Mouse (Mus musculus) hindbrain, embryonic 13.5 days (tissue): Measurements from ENCODE around the gene Cd6. TPM values are rescaled to one million over a fixed set of nuclear protein-coding genes. Genes with fewer than 3 reads are reported as not detected.

Source experiments
- ATAC-seq: fragments of 200-750 bp; cut with Nextera tagmentation; 2 replicates; pipeline ENCODE4 v1.8.0; 2017; ENCODE audit warnings: moderate TSS enrichment; ENCODE audit not compliant: low FRiP score
- H3K27ac ChIP-seq: fragments of 300-500 bp; sonication (generic); 2 replicates; pipeline ENCODE4 v1.5.1; 2015; ENCODE audit warnings: inconsistent platforms, mild to moderate bottlenecking, moderate library complexity
- H3K27me3 ChIP-seq: fragments of 300-500 bp; sonication (generic); 2 replicates; pipeline ENCODE4 v1.6.1; 2015; ENCODE audit warnings: mild to moderate bottlenecking, inconsistent platforms
- H3K36me3 ChIP-seq: fragments of 300-500 bp; sonication (generic); 2 replicates; pipeline ENCODE4 v1.6.1; 2015; ENCODE audit warnings: mild to moderate bottlenecking, inconsistent platforms
- H3K4me1 ChIP-seq: fragments of 300-500 bp; sonication (generic); replicated peaks from 2 replicates; pipeline ENCODE4 v1.6.1; 2015; ENCODE audit warnings: inconsistent platforms
- H3K4me2 ChIP-seq: fragments of 300-500 bp; sonication (generic); 2 replicates; pipeline ENCODE4 v1.6.1; 2015; ENCODE audit warnings: inconsistent platforms, mild to moderate bottlenecking, moderate library complexity
- H3K4me3 ChIP-seq: fragments of 300-500 bp; sonication (generic); 2 replicates; pipeline ENCODE4 v1.5.1; 2015; ENCODE audit warnings: mild to moderate bottlenecking, inconsistent platforms
- H3K9ac ChIP-seq: fragments of 300-500 bp; sonication (generic); 2 replicates; pipeline ENCODE4 v1.6.1; 2015; ENCODE audit warnings: mild to moderate bottlenecking, inconsistent platforms
- H3K9me3 ChIP-seq: fragments of 300-500 bp; sonication (generic); 2 replicates; pipeline ENCODE4 v1.6.1; 2016; ENCODE audit warnings: inconsistent platforms
- WGBS: fragments of 180-500 bp; shearing (Covaris S2); methylation state at CpG from one replicate; pipeline ENCODE4 v1.1.7; 2015; 5-methylcytosine and 5-hydroxymethylcytosine counted together
- polyA plus RNA-seq: library from polyadenylated mRNA; unstranded; fragments of >200 nt; fragmentation: Nextera tagmentation; extraction: Ambion mirVana; gene quantifications from 2 replicates; pipeline ENCODE4 v1.2.1, GENCODE M21; 2015

The Cd6 gene
- polyA plus RNA-seq, 1 experiment from 2014 or later = not detected

DNA sequence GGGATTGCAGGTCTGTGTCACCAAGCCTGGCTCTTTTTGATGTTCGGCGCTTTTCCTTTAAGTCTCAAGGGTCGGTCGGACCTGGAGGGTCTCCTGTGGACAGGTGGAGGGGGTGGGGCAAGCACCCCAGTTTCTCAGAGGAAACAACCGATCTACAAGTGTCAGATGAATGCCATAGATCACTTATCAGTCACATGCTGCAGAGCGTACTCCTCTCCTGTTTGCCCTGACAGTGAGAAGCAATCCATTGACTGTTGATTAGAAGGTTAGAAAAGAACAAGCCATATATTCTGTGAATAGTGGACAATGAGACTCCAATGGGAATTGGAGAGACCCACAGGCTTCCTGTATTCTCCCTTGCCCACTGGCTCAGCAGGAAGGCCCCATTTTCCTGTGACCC lies 79.7 kb downstream of the Cd6 start:
- ATAC-seq = no peak

GRCm38 (mm10) chr19:10749295-10749694 lies 80.6 kb downstream of the Cd6 start:
- H3K4me1 ChIP-seq = 0 out of 2 replicates have a peak, but pooled peaks cover 6% of the 10 kb centered on the region
- no peaks in the 10 kb centered on the region for H3K36me3 ChIP-seq
- H3K9me3 ChIP-seq = no peaks in the 10 kb centered on the region
- ATAC-seq = no peak
- 86% methylated on average over 6 of the region's 6 CpGs for WGBS
- no peaks in the 10 kb centered on the region for H3K27me3 ChIP-seq
- no peak overlapping the region for H3K4me3 ChIP-seq
- no peak overlapping the region for H3K4me2 ChIP-seq
- H3K27ac ChIP-seq = no peak overlapping the region
- no peak overlapping the region for H3K9ac ChIP-seq

More for the DNA sequence above, 79.7 kb downstream of the Cd6 start:
- Histone ChIP-seq H3K4me2 (no peak overlapping the region), H3K4me3 (no peak overlapping the region), H3K9ac (no peak overlapping the region), H3K36me3 (no peaks in the 10 kb centered on the region), H3K9me3 (no peaks in the 10 kb centered on the region), H3K27me3 (no peaks in the 10 kb centered on the region), H3K4me1 (0 out of 2 replicates have a peak, but pooled peaks cover 6% of the 10 kb centered on the region), H3K27ac (no peak overlapping the region)
- 88% methylated on average over 6 of the region's 6 CpGs for WGBS

DNA sequence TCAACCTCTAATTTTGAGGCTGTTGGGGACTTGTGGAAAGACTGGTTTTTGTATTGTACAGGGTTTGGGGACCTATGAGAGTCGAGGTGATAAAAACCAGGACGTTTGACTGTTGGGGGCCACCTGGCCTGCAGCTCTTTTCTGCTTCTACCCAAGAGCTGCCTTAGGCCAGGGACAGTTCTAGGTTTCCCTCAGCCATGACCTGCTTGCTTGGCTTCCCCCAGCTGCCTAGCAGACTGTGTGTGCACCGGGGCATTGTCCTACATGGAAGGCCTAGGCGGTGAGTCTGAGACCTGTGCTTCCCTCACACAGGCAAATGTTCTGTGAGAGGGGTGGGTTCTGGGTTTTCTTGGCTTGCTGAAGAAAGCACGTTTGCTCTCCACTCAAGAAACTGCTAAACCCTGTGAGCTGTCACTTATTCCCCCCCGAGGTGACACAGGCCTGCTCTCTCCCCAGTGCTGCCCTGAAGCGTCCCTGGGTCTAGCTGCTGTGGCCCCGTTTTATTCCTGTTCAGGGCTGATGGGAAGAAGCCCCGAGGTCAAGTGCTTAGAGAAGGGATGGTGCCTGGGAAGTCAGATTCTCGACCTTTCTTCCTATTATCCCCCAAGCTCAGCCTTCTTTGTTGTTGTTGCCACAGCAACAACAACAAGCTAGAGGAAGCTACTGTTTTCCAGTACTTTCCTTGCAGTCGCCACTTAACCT lies 81.3 kb downstream of the Cd6 start:
- Histone ChIP-seq H3K9ac (no peak overlapping the region), H3K36me3 (no peaks in the 10 kb centered on the region), H3K4me2 (no peak overlapping the region), H3K27ac (no peak overlapping the region), H3K9me3 (no peaks in the 10 kb centered on the region), H3K4me1 (0 out of 2 replicates have a peak, but pooled peaks cover 6% of the 10 kb centered on the region), H3K27me3 (no peaks in the 10 kb centered on the region), H3K4me3 (no peak overlapping the region)
- ATAC-seq = no peak
- 47% methylated on average over 11 of the region's 11 CpGs for WGBS

DNA sequence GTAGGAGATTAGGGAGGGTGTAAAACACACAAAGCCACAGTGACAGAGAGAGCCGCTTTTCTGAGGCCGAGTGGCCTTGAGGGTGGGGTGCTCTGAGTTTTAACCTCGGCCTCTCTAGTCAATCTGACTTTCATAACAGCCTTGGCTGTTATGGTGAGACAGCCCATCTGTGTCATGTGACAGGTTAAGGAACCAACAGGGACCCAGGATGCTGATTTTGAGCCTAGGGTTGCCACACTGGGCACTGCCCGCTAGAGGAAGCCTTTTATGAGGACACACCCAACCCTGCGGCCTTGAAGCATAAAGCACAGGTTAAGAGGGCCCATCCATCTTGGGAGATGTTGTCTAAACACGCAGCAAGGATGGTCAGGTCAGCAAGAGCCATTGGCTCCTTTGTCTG lies 82.1 kb downstream of the Cd6 start:
- Histone ChIP-seq H3K27ac (no peak overlapping the region), H3K9ac (no peak overlapping the region), H3K4me3 (no peak overlapping the region), H3K27me3 (no peaks in the 10 kb centered on the region), H3K9me3 (no peaks in the 10 kb centered on the region), H3K4me1 (0 out of 2 replicates have a peak, but pooled peaks cover 6% of the 10 kb centered on the region), H3K36me3 (no peaks in the 10 kb centered on the region), H3K4me2 (no peak overlapping the region)
- no peak for ATAC-seq
- WGBS = 87% methylated on average over 6 of the region's 6 CpGs

GRCm38 (mm10) chr19:10747182-10747581 lies 82.7 kb downstream of the Cd6 start:
- 0 out of 2 replicates have a peak, but pooled peaks cover 6% of the 10 kb centered on the region for H3K4me1 ChIP-seq

DNA sequence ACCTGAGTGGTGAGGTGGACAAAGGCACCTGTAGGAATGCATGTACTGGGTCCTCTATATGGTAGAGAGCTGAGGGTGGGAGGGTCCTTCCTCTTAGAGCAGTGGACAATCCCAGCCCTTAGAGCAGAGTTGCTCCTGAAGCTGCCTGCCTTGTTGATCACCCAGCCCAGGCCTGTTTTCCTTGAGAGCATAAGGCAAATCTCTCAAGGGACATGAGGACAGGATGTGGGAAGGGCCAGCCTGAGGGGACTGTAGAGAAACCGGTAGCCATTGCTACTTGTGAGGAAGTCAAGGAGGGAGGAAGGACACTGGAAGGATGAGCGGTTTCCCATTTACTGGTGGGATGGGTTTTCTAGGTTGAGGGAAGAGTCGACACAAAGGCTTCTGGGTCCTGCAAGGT lies 87.3 kb downstream of the Cd6 start:
- WGBS = 82% methylated on average over 3 of the region's 3 CpGs
- no peak overlapping the region for H3K27ac ChIP-seq
- 0 out of 2 replicates have a peak, but pooled peaks cover 10% of the 10 kb centered on the region for H3K27me3 ChIP-seq
- no peak for ATAC-seq
- H3K9me3 ChIP-seq = no peaks in the 10 kb centered on the region
- no peak overlapping the region for H3K4me3 ChIP-seq
- H3K4me2 ChIP-seq = no peak overlapping the region
- no peak overlapping the region for H3K9ac ChIP-seq
- no peaks in the 10 kb centered on the region for H3K36me3 ChIP-seq
- H3K4me1 ChIP-seq = no peaks in the 10 kb centered on the region

More at GRCm38 (mm10) chr19:10747182-10747581, 82.7 kb downstream of the Cd6 start:
- H3K4me2 ChIP-seq = no peak overlapping the region
- H3K27ac ChIP-seq = no peak overlapping the region
- 85% methylated on average over 7 of the region's 7 CpGs for WGBS
- H3K27me3 ChIP-seq = 0 out of 2 replicates have a peak, but pooled peaks cover 3% of the 10 kb centered on the region
- no peaks in the 10 kb centered on the region for H3K9me3 ChIP-seq
- H3K4me3 ChIP-seq = no peak overlapping the region
- no peaks in the 10 kb centered on the region for H3K36me3 ChIP-seq
- no peak for ATAC-seq
- H3K9ac ChIP-seq = no peak overlapping the region

DNA sequence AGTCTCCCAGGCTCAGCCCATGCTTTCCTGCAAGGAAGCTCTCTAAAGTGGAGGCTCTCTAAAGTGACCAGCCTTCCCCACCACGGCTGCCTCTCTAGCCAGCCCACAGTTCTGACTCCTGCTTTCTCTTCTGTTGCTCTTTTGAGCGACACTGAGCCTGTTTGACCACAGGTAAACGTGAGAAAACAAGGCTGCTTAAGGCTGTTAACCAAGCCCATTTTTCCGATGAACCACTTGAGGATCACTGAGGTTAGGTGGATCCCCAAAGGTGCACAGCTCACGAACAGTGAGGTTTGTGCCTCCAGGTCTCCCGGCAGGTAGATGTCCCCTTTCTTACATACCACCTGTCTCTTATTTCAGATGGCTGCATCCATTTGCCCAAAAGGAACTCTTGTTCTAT lies 87.7 kb downstream of the Cd6 start:
- no peaks in the 10 kb centered on the region for H3K36me3 ChIP-seq
- no peak for ATAC-seq
- no peak overlapping the region for H3K27ac ChIP-seq
- 0 out of 2 replicates have a peak, but pooled peaks cover 10% of the 10 kb centered on the region for H3K27me3 ChIP-seq
- no peaks in the 10 kb centered on the region for H3K9me3 ChIP-seq
- no peak overlapping the region for H3K4me3 ChIP-seq
- no peak overlapping the region for H3K4me2 ChIP-seq
- no peaks in the 10 kb centered on the region for H3K4me1 ChIP-seq
- H3K9ac ChIP-seq = no peak overlapping the region
- WGBS = 87% methylated on average over 6 of the region's 6 CpGs

DNA sequence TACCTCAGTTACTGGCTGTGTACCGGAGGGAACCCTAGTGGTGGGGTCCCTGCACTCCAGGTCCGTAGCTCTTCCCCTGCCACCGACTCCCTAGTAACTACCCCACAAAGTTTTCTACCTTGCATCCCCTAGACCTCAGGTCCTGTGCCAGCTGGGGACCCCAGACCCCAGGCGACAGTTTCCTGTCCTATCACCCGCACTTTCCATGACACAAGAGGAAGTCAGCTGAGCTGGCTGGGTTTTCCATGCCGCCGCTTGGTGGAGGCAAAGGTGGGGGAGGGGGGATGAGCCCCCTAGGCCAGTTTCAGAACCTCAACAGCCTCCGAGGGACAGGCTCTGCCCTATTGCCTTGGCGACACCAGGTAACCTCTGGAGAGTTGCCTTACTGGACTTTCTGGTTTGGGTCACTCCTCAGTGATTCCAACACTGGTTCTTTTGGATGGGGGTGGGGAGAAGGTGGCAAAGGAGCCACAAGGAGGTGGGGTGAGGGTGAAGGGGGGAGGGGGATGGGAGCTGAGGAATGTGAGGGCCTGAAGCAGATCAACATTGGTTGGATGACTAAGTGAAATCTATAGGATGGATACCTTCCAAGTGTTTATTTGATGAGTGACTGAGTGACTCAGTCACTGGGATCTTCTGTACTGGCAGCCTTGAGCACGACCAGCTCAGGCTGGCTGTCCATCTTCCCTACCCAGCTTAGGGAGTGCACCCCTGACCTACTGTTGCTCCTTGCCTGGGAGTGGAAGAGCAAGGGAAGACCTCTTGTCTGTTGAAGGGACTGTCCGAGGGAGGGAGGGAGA lies 89.0 kb downstream of the Cd6 start:
- 0 out of 2 replicates have a peak, but pooled peaks cover 10% of the 10 kb centered on the region for H3K27me3 ChIP-seq
- no peak overlapping the region for H3K4me2 ChIP-seq
- no peak overlapping the region for H3K4me3 ChIP-seq
- H3K36me3 ChIP-seq = no peaks in the 10 kb centered on the region
- no peaks in the 10 kb centered on the region for H3K4me1 ChIP-seq
- no peak for ATAC-seq
- 54% methylated on average over 11 of the region's 11 CpGs for whole genome bisulfite sequencing
- no peak overlapping the region for H3K27ac ChIP-seq
- no peaks in the 10 kb centered on the region for H3K9me3 ChIP-seq
- no peak overlapping the region for H3K9ac ChIP-seq

DNA sequence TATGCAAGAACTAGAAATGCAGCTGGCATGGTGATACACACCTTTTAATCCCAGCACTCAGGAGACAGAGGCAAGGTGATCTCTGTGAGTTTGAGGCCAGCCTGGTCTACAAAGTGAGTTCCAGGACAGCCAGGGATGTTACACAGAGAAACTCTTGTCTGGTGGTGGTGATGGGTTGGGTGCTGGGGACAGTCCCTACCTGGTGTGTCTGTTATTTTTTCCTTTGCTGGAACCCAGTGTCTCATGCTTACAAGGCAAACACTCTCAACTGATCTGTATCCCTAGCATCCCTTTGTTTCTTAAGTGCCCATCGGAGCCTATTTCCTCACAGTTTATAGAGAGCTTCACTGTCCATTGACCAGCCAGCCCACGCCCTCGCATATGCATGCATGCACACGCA lies 89.9 kb downstream of the Cd6 start:
- Histone ChIP-seq H3K36me3 (no peaks in the 10 kb centered on the region), H3K9me3 (no peaks in the 10 kb centered on the region), H3K4me1 (no peaks in the 10 kb centered on the region), H3K27me3 (0 out of 2 replicates have a peak, but pooled peaks cover 10% of the 10 kb centered on the region), H3K9ac (no peak overlapping the region), H3K27ac (no peak overlapping the region), H3K4me3 (no peak overlapping the region), H3K4me2 (no peak overlapping the region)
- 97% methylated on average over 4 of the region's 4 CpGs for WGBS
- no peak for ATAC-seq

Other genes with a start within 250 kb of the Cd6 start
- 242 and 263 TPM in 2 replicates for gene Ddb1, start 224.7 kb downstream of the Cd6 start, polyA plus RNA-seq
- 24.8 and 25.4 TPM in 2 replicates for gene Tkfc, start 224.4 kb downstream of the Cd6 start, polyA plus RNA-seq
- 0.53 and 0.82 TPM in 2 replicates for gene Vwce, start 195.8 kb downstream of the Cd6 start, polyA plus RNA-seq
- gene Pga5, start 152.0 kb downstream of the Cd6 start, polyA plus RNA-seq = not detected in 2 replicates
- 33.8 and 34.7 TPM in 2 replicates for gene Vps37c, start 141.3 kb downstream of the Cd6 start, polyA plus RNA-seq
- 0.21 and 0.35 TPM in 2 replicates for gene Cd5, start 91.1 kb downstream of the Cd6 start, polyA plus RNA-seq
- gene Slc15a3, start 9.7 kb upstream of the Cd6 start, polyA plus RNA-seq = 0.25 and 0.36 TPM in 2 replicates
- gene Tmem132a, start 39.9 kb upstream of the Cd6 start, polyA plus RNA-seq = 174 and 180 TPM in 2 replicates
- 34.2 and 34.3 TPM in 2 replicates for gene Tmem109, start 51.9 kb upstream of the Cd6 start, polyA plus RNA-seq
- 40.2 and 42.9 TPM in 2 replicates for gene Prpf19, start 65.2 kb upstream of the Cd6 start, polyA plus RNA-seq
- not detected in 2 replicates for gene Zp1, start 90.6 kb upstream of the Cd6 start, polyA plus RNA-seq
- 0.19 and 0.22 TPM in 2 replicates for gene Ptgdr2, start 107.1 kb upstream of the Cd6 start, polyA plus RNA-seq
- gene Ccdc86, start 119.2 kb upstream of the Cd6 start, polyA plus RNA-seq = 15.0 and 15.2 TPM in 2 replicates
- not detected in 2 replicates for gene Ms4a10, start 144.6 kb upstream of the Cd6 start, polyA plus RNA-seq
- gene Ms4a15, start 163.2 kb upstream of the Cd6 start, polyA plus RNA-seq = not detected in 2 replicates
- not detected in 2 replicates for gene Ms4a18, start 188.0 kb upstream of the Cd6 start, polyA plus RNA-seq